Mouse (Mus musculus) right cerebral cortex, postnatal 25 days (tissue): ENCODE measurements around the gene Gm10401.
"Not testable (repeated sequence)": the region's sequence is repeated elsewhere in the genome, so short reads cannot be mapped to it uniquely, and the experiment has no call there.

Experiments
- DNase-seq: peaks from one replicate; pipeline ENCODE4 v3.0.0; 2022

Gene Gm10401

DNA sequence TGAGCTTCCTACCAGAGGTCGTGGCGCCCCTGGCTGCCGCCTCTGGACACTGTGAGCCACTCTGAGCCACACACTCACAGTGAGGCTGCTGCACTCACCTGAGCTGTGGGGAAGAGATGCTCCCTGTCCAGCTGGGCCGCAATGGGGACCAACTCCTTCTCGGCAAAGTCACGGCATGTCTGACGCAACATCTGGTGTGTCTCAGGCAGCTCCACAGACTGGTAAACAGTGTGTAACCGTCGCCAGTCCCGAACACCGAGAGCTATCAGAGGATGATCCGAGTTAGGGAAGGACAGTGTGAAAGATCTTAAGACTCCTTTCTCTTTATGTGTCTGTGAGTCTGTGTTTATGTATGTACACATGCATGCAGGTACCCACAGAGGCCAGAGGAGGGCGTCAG, 19.4 kb upstream of the Gm10401 start:
- no peak for DNase-seq

GRCm38 (mm10) chr5:115116426-115116825, 18.3 kb upstream of the Gm10401 start:
- no peak for DNase-seq

DNA sequence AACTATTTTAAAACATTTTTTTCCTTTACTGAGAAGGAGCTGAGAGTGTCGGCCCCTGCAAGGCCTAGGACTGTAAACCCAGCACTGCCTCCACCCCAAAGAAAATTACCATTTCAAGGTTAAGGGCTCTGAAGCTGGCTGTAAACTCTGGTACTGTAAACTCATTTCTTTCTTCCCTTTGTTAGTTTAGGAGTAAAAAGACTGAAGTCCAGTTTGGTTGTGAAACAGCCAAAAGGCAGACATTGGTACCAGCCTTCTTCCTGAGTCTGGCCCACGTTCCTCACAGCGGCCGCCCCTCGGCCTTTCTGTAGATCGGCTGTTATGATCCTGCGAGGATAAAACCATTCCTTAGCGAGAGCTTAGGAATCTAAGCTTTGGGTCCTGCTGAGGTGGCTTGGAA, 16.4 kb upstream of the Gm10401 start:
- DNase-seq = no peak

DNA sequence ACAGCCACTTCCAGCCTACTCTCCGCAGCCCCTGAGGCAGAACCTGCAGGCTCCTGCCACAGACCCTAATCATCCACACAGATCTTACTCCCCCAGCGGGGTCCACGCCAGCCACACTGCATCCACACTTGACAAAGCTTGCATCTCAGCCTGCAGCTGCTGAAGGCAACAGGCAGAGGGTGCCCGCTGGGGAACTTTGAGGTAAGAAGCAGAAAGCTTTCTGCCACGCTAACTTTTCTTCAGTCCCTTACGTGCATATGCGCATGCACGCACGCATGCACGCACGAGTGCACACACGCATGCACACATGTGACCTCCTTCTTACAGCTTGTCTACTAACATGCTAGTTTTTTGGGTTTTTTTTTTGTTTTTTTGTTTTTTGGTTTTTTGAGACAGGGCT, 15.1 kb upstream of the Gm10401 start:
- no peak for DNase-seq

- no peak for DNase-seq
Observed at GRCm38 (mm10) chr5:115111156-115111555, 13.1 kb upstream of the Gm10401 start.

GRCm38 (mm10) chr5:115103253-115103652, 5.2 kb upstream of the Gm10401 start:
- not testable (repeated sequence) for DNase-seq

DNA sequence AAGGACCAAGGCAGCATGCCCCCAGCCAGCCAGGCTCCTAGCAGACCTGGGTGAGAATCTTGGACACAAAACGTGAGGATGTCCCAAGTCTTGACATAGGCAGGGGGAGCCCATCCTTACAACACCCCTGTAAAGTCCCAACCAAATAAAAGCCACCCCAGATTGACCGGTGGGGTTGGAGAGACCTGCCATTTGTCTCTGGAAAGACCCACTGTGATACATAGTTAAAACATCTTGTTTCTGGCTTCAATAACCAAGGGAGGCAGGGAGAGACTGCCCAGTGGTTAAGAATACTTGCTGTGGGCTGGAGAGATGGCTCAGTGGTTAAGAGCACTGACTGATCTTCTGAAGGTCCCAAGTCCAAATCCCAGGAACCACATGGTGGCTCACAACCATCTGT, 4.1 kb upstream of the Gm10401 start:
- DNase-seq = no peak

- no peak for DNase-seq
Observed at GRCm38 (mm10) chr5:115100473-115100872, 2.4 kb upstream of the Gm10401 start.

DNA sequence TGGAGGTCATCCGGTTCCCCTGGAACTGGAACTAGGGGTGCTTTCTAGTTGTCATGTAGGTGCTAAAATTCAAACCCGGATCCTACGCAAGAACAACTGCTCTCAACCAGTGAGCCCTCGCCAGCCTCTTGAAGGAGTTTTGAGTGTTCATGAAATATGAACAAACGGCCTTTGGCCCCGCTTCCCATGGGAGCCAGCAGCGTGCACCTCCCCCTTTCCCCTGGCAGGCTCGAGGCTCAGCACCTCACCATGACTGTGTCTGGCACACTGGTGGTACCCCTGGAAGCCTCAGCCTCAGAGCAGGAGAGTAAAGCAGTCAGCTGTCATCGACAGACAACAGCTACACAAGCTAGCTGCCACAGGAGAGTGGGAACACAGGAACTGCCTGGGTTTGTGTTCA, 1.9 kb upstream of the Gm10401 start:
- DNase-seq = no peak

DNA sequence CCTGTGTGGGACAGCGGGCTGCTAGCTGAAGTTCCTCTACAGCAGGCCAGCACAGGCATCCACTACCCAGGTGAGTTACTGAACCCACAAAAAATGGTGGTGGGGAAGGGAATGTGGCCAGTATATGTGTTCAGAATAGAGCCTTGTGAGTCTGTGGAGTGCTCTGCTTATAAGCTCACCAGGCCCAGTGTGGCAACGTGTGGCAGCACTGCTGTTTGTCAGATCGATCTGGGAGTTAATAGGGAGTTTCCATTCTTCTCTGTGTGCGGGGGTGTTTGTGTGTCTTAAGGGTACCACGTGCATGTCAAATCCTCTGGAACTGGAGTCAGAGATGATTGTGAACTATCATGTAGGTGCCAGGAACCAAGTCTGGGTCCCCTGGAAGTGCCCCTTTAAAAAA, 1.4 kb upstream of the Gm10401 start:
- no peak for DNase-seq

DNA sequence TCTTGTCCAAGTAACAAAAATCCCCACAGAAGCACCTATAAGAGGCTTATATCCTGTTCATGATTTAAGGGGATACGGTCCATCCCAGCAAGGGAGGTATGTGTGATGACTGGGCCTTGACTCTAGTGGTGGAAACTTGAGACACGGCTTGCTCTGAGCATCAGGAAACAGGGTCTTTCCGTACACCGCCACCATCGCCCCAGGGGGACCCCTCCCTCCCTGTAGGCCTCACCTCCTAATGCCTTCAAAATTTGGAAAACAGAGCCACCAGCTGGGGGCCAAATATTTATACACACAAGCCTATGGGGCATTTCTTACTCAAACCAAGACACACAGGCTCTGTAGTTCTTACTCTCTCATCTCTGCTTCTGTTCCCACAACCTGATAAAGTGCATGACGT, 6.3 kb downstream of the Gm10401 start:
- no peak for DNase-seq

GRCm38 (mm10) chr5:115091015-115091414, 7.1 kb downstream of the Gm10401 start:
- no peak for DNase-seq

GRCm38 (mm10) chr5:115089592-115090268, 8.4 kb downstream of the Gm10401 start:
- DNase-seq = no peak

GRCm38 (mm10) chr5:115085675-115086074, 12.4 kb downstream of the Gm10401 start:
- no peak for DNase-seq

DNA sequence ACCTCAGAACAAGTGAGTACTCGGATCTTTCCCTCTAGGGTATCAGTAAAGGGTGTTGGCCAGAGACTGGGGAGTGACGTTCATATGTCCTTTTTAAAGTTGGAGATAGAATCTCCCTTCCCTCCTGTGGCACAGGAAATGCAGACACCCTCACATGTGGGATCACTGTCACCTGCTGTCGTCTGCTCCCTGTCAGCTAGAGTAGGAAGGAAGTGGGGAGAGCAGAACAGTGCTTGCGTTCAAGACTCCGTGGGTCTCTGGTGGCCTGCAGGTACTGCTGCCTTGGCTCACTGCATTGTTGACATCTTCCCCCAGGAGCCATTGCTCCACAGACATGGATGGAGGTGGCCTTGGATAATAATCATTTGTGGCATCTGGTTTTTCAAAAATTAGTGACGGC, 14.6 kb downstream of the Gm10401 start:
- DNase-seq = no peak

GRCm38 (mm10) chr5:115081636-115082035, 16.5 kb downstream of the Gm10401 start:
- no peak for DNase-seq

- DNase-seq = no peak
Observed at GRCm38 (mm10) chr5:115076144-115076901, 21.8 kb downstream of the Gm10401 start.

GRCm38 (mm10) chr5:115074749-115075148, 23.3 kb downstream of the Gm10401 start:
- DNase-seq = no peak

DNA sequence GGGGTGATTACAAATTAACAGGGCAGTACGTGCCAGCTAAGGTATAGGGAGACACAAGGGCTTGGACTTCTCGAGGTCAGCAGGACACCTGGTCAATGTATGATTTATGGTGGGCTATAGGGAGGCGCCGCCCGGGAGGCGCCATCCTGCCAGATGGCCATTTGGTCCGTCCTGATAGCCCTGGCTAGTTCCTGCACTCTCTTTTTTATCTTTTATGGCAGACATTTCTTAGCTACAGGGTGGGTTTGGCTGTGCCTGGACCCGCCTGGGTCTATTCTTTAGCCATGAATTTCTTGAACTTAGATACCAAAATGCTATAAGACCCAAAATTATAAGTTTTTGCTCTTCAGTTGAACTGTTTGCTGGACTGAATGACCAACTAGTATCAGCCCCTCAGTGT, 24.8 kb downstream of the Gm10401 start:
- not testable (repeated sequence) for DNase-seq

DNA sequence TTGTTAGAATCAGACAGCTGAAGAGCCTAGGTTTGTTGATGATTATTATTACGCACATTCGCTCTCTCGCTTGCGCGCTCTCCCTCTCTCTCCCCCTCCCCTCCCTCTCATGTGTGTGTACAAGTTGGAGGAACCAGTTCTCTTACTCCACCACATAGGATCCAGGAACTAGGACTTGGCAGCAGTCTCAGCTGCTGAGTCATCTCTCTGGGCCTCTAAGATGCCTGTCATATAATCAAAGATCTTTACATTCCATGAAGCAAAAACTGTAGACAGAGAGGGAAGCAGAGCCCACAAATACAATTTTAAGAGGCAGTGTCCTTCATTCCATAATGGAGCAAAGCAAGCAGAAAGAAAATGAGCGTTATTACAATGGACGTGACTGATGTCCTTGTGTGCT, 26.0 kb downstream of the Gm10401 start:
- DNase-seq = peak; percentile 56

GRCm38 (mm10) chr5:115071096-115071901, 26.8 kb downstream of the Gm10401 start:
- no peak for DNase-seq

GRCm38 (mm10) chr5:115070457-115070856, 27.6 kb downstream of the Gm10401 start:
- no peak for DNase-seq

GRCm38 (mm10) chr5:115069611-115070010, 28.5 kb downstream of the Gm10401 start:
- DNase-seq = no peak
